Comparison of ENCODE assay signal across 8 mouse cellular contexts in the genomic region with DNA sequence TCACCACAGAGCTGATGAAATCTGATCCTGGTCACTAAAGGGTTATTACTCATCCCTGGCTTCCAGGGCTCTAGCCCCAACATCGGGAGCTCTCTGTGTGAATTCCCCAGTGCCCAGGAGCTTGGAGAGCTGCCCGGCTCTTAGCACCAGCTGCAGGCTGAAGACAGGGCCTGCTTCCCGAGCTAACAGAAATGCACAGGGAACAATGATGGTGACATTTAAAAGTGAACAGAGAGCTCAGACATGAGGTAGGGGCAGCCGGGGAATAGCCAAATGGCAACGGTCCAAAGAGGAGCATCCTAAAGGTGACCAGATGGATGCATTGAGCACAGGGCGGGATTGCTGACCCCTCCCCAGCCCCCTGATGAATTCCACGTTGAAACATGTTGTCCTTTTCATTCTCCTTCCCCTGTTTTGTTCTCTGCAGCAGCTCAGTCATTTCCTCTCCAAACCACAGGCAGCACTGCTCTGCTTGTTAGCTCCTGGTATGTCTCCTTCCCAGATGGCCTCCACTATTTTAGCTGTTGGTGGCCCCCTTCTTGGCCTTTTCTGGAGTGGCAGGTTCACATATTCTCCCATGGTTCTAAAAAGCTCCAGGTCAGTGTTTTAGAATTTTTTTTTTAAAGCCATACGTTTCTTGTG. TPM values are rescaled to one million over a fixed set of nuclear protein-coding genes. Genes with fewer than 3 reads are reported as not detected.
DNase-seq lines count a peak whose midpoint lies in the region; ATAC-seq lines count a peak whose summit lies in the region.

No protein-coding gene starts in this region.

- DNase-seq in heart, adult 11 months = peak; percentile 98
- DNase-seq in brain, adult 2 months (ENCODE audit: low read depth, low spot score) = peak; percentile 84
- peak; percentile 87 for DNase-seq in gastrocnemius, postnatal 14 days
- DNase-seq in layer of hippocampus, postnatal 14 days (ENCODE audit: low spot score in 2 of 2) = peak; percentile 60 to 75
- DNase-seq in testis, postnatal 10 days (ENCODE audit: low spot score) = peak; percentile 80

- WGBS in heart, embryonic 12.5 days = 66% methylated on average over 8 of the region's 8 CpGs
- 50% methylated on average over 8 of the region's 8 CpGs for WGBS in liver, embryonic 12.5 days (ENCODE audit: insufficient replicate concordance)

- no peak overlapping the region for H3K4me3 ChIP-seq in heart, embryonic 12.5 days
- H3K4me3 ChIP-seq in liver, embryonic 12.5 days = no peak overlapping the region

- H3K27me3 ChIP-seq in heart, embryonic 12.5 days (replicated peaks) = no peaks in the 10 kb centered on the region
- H3K27me3 ChIP-seq in liver, embryonic 12.5 days (replicated peaks) = no peaks in the 10 kb centered on the region

- peaks cover 91% of the 10 kb centered on the region for H3K36me3 ChIP-seq in heart, embryonic 12.5 days
- H3K36me3 ChIP-seq in liver, embryonic 12.5 days = peaks cover 22% of the 10 kb centered on the region

- intact Hi-C loops in gastrocnemius, postnatal 14 days (cut with DNase I; ENCODE audit: low total_unique reads) = no loop called here

- no peak overlapping the region for H3K4me2 ChIP-seq in heart, embryonic 12.5 days
- no peak overlapping the region for H3K4me2 ChIP-seq in liver, embryonic 12.5 days

- peaks cover 11% of the 10 kb centered on the region; the same call in 1 of the 2 replicates for H3K4me1 ChIP-seq in heart, embryonic 12.5 days (replicated peaks)
- H3K4me1 ChIP-seq in liver, embryonic 12.5 days = no peaks in the 10 kb centered on the region

- no peak overlapping the region for H3K27ac ChIP-seq in heart, embryonic 12.5 days (ENCODE audit: poor library complexity, severe bottlenecking)
- no peak overlapping the region for H3K27ac ChIP-seq in liver, embryonic 12.5 days

- ATAC-seq in heart, embryonic 12.5 days (ENCODE audit: insufficient number of reproducible peaks, low FRiP score) = no peak
- ATAC-seq in erythroid progenitor cell, adult 5-6 weeks (replicated peaks; ENCODE audit: low FRiP score, poor library complexity, severe bottlenecking) = no peak
- no peak for ATAC-seq in liver, embryonic 12.5 days

- H3K9me3 ChIP-seq in heart, embryonic 12.5 days (replicated peaks) = no peaks in the 10 kb centered on the region
- H3K9me3 ChIP-seq in liver, embryonic 12.5 days (replicated peaks) = no peaks in the 10 kb centered on the region

- H3K9ac ChIP-seq in heart, embryonic 12.5 days = no peak overlapping the region
- no peak overlapping the region for H3K9ac ChIP-seq in liver, embryonic 12.5 days

RNA-seq across cellular contexts. Expression of a gene that starts 58.4 kb away (rescaled TPM):
- 52.7 and 55.1 TPM in 2 replicates for polyA plus RNA-seq in heart, embryonic 12.5 days (2016; fragmentation: Nextera tagmentation; extraction: Ambion mirVana)
- total RNA-seq in gastrocnemius, postnatal 14 days (2021) = 10 to 100 TPM; 25.0 to 26.7 TPM
- total RNA-seq in layer of hippocampus, postnatal 14 days (2021) = 100 to 1,000 TPM; 145 to 156 TPM
- total RNA-seq in erythroid progenitor cell, adult 5-6 weeks (2015; ENCODE audit: low replicate concordance) = 253 and 359 TPM in 2 replicates
- 284 and 418 TPM in 2 replicates for total RNA-seq in erythroid progenitor cell, adult 5-6 weeks (2017; ENCODE audit: low replicate concordance)
- polyA plus RNA-seq in liver, embryonic 12.5 days (2016; fragmentation: Nextera tagmentation; extraction: Ambion mirVana) = 160 and 163 TPM in 2 replicates

Comparison
In these comparisons a context has a peak if more than half of its experiments do, and no peak if none do; other contexts are left out.
1. RNA of a gene that starts 58.4 kb away (total RNA-seq): 253 to 418 TPM in erythroid progenitor cell, adult 5-6 weeks and 145 to 156 TPM in layer of hippocampus, postnatal 14 days; 25.0 to 26.7 TPM in gastrocnemius, postnatal 14 days; every median in the first group is over 4 times any median in the second.
2. Peak in every context shown above with its lines, with median percentiles within 50 percentile points of each other: DNase-seq.